Mouse (Mus musculus) granulocyte monocyte progenitor cell, adult 5-6 weeks (primary cell): ENCODE data around the gene Gm12258. TPM values are rescaled to one million over a fixed set of nuclear protein-coding genes. Genes with fewer than 3 reads are reported as not detected.
"Not testable (repeated sequence)": the region's sequence is repeated elsewhere in the genome, so short reads cannot be mapped to it uniquely, and the experiment has no call there.

Source experiments
- ATAC-seq: replicated peaks from 2 replicates; pipeline ENCODE4 v1.8.0; 2016; ENCODE audit warnings: mild to moderate bottlenecking, moderate TSS enrichment, inconsistent platforms; ENCODE audit not compliant: poor library complexity, severe bottlenecking
- total RNA-seq, 2 experiments: library from RNA; stranded (forward) in 1 of 2; stranded (reverse) in 1 of 2; fragments of 200-712, 200-1000 nt in 1 of 2; fragments of >200 nt in 1 of 2; fragmentation: Nextera tagmentation in 1 of 2; gene quantifications; 2 replicates each; pipeline ENCODE4 v1.2.3; 2014 to 2017

Gm12258 gene
- total RNA-seq (2014; fragmentation: Nextera tagmentation) (4.1 and 6.7 TPM in 2 replicates), total RNA-seq (2017) (0.67 and 2.3 TPM in 2 replicates)

DNA sequence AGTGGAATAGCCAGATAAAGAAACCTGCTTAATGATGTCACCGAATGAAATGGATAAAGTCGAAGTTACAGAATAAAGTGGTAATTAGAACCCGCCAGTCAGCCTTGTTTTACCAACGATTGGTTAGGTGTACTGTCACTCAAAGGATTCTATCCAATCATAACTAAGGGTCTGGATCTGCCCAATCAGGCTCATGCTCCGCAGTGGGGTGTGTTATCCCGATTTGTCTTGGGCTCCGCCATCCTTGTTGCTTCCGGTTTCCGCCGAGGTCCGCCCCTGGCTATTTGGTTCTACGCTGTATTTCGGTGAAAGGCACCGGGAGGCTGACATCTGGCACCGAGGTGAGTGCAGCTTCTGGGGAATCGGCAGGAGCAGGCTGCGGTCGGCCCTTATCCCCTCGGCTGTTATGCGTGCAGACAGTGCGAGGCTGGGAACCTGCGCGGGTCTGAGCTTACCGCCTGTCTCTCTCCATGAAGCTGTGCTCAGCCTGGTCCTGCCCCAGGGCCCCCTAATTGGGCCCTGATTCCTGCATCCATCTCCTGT is at the start of gene Gm12258:
Gene Gm12258 (plus strand): TSS at position 240 of the 543 bp plus-strand sequence.
- ATAC-seq = peak; percentile 100

DNA sequence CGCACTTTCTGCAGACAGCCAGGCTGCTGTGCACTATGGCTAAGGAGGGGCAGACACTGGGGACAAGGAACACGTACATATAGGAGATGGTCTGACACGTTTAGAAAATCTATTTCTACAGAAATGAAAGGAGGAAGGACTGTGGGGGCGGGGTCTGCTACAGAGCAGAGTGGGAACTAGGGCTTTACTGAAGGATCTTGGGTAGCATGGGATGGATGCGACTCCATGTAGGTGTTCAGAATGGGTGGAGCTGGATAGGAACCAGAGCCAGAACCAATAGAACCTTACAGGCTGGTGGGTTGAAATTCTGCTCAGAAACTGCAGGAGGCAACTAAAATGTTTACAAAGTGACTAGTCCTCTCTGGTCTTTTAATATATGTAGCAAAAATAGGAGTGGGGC is 47.2 kb upstream of the Gm12258 start:
- ATAC-seq = no peak

DNA sequence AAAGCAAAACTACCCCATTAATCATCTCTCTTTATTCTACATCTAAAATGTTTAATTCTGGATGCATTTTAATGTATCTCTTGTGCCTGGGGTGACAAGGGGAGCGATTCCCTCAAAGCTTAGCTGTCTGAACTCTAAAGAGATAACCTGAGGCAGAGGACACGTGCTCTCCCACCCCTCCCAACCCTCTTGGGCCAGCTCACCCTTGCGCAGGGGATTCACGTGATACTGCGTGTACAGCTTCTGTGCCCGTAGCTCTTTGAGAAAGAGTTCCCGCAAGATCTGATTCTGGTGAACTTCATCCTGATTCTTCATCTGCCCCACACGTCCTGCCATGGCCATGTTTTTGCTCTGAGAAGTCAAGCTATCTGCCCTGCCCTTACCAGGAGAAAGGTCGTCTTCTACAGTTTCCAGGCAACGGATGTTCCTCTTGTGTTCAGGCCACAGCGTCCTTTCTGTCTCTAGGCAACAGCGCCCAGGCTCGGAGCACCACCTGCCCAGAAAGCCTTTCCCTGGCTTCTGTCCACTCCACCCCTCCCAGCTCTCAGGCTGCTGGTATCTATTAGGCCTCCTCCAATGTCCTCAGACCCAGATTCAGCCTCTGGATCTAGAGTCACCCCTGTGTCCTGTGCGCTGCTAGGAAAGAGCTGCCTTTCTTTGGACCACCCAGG is 45.3 kb upstream of the Gm12258 start, which contains the start of gene Fam183b:
Gene Fam183b (minus strand): TSS at position 403 of the 671 bp plus-strand sequence.
- ATAC-seq = no peak

DNA sequence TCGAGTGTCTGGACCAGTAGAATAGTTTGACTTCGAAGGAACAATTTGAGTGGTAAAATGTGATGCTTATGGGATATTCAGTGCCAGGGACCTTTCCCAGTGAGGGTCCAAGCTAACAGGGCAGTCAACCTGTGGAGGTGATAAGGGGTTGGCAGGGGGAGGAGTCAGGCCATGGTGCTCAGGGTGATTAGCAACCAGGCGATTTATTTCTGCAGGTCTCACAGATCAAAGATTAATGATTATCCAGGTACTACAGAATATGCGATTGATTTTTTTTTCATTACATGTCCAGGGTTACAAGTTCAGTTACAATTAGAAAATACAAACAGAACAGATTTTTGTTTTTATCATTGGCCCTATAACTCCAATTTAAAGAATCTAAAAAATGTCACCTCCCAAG is 43.1 kb upstream of the Gm12258 start:
- no peak for ATAC-seq

DNA sequence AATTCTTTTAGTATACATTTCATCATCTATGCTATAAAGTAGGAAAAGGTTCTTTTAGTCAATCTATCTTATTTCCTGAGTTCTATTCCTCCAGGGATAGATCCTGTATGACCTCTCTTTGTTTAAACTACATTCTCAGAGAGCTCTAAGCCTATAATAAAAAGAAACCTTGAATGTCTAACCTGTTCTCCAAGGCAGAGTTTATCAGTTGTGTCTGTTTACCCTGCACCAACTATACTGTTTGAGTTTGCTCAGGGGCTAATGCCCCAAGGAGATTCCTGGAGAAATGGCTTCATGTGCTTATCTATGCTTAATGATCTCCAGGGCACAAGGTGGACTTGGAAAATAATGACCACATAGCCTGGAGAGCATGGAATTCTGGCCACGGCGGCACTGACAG is 42.6 kb upstream of the Gm12258 start:
- ATAC-seq = no peak

DNA sequence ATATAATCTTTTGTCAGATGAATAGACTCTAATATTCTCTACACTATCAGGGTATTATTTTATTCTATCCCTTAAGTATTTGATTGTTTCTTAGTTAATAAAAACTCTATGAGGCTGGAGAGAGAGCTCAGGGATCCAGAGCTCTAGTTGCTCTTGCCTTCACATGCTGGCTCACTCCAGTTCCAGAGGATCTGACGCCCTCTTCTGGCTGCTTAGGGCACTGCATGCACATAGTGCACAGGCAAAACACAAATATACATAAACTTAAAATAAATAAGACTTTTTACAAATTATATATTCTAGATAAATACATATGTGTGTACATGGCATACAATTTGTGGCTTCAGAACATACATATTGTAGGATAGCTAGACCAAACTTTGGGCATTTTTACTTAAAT is 35.0 kb upstream of the Gm12258 start:
- ATAC-seq = no peak

DNA sequence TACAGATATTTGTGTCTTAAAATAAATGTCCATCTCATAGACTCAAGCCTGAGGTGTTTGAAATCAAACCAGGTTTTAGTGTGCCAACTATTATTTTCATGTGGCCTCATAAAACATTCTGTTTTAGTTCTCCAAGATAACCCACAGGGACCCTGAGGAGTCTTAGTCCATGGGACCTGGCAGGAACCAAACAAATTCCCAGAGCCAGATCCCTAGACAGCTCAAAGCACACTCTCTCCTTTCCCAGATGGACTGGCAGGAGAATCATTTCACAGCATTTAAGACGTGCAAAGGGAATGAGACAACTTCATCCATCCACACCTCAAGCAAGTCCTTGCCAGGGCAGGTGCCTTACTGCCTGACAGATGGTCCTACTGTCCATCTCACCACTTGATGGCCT is 32.3 kb upstream of the Gm12258 start, which contains the start of gene Olfr313:
Gene Olfr313 (plus strand): TSS at position 301 of the 400 bp plus-strand sequence.
- ATAC-seq = not testable (repeated sequence)

DNA sequence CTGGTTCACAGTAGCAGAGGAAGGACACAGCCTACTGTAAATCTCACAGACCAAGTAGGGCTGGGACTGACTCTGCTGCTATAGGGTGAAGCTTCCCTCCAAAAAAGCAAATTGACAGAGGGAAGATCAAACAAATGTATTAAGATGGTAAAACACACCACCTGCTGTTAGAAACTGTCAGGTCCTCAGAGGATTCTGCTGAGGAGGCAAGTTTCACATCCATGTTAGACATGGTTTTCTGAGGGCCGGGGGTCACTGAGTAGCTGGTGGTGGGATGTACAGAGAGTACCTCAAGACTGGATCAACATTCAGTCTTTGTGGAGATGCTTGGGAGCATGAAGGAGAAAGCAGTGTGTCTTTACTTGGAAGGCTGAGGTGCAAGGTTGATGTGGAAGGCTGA is 31.3 kb upstream of the Gm12258 start:
- ATAC-seq = no peak

DNA sequence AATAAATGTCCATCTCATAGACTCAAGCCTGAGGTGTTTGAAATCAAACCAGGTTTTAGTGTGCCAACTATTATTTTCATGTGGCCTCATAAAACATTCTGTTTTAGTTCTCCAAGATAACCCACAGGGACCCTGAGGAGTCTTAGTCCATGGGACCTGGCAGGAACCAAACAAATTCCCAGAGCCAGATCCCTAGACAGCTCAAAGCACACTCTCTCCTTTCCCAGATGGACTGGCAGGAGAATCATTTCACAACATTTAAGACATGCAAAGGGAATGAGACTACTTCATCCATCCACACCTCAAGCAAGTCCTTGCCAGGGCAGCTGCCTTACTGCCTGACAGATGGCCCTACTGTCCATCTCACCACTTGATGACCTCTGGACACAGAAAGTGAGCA is 18.0 kb upstream of the Gm12258 start, which contains the start of gene Olfr312:
Gene Olfr312 (plus strand): TSS at position 301 of the 400 bp plus-strand sequence.
- ATAC-seq = not testable (repeated sequence)

DNA sequence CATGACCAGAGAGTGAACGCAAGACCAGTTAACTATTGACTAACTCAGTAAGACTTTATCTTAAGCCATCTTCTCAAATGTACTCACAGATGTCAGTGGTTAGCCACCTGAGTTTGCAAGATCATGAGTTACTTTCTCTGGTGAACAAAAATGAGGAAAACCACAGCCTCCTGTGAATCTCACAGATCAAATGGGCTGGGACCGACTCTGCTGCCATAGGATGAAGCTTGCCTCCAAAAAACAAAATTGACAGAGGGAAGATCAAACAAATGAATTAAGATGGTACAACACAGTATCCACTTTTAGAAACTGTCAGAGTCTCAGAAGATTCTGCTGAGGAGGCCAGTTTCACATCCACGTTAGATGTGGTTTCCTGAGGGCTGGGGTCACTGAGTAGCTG is 17.2 kb upstream of the Gm12258 start:
- ATAC-seq = no peak

DNA sequence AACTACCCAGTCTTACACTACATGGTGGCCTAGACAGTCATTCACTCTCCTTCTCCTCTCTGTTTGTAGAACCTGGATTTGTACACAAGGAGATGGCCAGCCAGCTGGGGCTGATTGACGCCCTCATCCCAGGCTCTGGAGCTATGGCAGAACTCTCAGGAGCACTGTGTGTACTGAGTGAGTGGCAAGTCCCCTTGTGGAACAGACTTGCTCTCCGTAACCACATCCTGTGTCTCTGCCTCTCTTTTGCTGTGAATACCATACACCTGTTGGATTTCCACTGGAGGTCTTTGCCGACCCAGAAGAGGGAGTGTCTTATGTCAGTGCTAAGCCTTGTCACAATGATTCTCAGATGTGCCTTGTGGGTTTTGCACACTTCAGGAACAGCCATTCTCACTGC is 14.4 kb upstream of the Gm12258 start:
- not testable (repeated sequence) for ATAC-seq

DNA sequence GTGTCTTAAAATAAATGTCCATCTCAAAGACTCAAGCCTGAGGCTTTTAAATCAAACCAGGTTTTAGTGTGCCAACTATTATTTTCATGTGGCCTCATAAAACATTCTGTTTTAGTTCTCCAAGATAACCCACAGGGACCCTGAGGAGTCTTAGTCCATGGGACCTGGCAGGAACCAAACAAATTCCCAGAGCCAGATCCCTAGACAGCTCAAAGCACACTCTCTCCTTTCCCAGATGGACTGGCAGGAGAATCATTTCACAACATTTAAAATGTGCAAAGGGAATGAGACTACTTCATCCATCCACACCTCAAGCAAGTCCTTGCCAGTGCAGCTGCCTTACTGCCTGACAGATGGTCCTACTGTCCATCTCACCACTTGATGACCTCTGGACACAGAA is 8.0 kb upstream of the Gm12258 start, which contains the start of gene Olfr311:
Gene Olfr311 (plus strand): TSS at position 301 of the 400 bp plus-strand sequence.
- not testable (repeated sequence) for ATAC-seq

DNA sequence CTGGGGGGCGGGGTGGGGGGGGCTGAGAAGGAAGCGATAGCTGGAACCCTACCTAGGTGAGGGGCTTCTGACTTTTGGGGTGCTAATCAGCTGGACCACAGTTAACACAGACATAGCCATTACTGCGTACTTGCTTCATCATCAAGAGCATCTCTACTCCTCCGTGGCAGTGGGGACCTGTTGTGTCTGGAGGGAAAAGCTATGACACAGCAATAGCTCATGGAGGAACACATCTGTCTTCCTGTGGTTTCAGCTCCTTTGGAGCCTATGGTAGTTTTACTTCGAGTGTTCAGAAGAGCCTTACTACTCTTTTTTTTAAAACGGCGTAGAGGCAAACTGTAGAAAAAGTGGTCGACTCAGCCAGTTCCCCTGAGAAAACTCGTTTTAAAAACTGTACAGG is 678 bp downstream of the Gm12258 start:
- ATAC-seq = peak; percentile 8; the same call in 1 of the 2 replicates

DNA sequence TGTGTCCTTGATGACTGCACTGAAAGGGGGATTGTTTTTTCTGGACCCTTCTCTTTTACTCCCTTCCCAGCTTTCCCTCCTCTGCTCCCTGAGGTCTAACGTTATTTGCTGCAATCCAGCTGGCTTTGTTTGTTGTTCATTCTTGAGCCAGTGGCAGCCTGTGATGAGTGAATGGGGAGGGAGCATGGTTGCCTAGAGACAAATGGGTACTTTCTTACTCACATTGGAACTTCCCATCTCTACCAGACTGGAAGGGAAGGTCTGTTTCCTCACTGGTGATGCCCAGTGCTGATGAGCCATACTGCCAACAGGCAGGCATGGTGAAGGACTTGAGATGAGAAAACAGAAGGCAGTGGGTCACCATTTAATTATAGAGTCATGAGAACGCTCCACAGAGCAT is 2.8 kb downstream of the Gm12258 start:
- ATAC-seq = no peak

DNA sequence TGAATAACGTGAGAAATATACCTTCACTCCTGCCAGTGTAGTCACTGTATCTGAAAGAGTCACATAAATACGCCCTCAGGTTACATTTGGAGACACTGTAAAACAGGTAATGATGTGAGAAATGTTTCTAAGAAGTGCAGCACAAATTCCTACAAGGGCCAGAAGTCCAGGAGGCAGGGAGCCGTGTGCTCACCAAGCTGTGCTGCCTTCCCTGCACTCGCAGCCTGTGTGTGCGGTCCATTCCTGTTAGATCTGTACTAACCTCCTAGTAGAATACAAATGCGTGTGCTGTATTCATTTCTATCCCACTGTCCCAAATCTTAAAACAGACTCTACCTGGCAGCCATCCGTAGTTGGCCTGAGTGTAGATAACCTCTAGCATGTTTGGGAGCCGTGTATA is 13.8 kb downstream of the Gm12258 start:
- no peak for ATAC-seq

DNA sequence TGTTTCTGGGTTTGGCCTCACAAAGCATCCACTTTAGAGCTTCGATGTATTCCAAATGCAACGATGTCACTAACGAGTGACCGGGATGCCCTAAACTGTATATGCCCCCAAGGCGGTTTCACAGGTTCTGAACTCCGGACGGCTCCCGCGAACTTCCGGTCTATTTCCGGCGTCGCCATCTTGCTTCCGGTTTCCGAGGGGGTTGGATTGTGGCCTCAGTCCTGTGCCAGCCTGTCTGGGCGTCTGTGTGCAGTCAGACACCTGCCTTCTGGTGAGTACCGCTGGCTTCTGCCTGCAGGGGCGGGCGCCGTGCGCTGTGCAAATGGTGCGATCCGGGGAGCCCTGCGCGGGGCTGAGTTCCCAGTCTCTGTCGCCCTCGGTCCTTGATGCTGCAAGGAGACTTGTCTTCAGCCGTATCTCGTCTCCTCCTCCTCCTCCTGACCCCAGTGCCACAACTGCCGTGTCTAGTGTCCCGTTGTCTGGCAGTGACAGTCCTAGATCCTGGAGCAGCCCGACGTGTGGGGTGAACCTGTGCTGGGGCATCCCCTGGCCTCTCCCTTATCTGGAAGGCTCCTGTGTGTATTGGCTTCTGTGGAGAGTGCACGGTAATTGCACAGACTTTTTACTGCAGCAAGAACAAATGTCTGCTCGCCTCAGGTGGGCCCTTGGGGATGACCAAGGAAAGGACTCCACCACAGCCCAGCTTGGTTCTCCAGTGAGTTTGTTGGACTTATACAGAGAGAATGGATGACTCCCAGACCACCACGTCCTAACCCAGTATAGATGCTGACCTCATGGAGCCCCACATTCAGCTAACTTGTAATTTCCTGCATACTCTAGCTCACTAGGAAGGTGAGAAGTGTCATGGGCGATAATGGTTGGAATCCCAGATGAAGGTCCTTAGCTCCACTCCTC is 20.3 kb downstream of the Gm12258 start, which contains the start of gene 2810021J22Rik:
Gene 2810021J22Rik (plus strand): TSS at position 178 of the 915 bp plus-strand sequence.
- ATAC-seq = peak; percentile 92

DNA sequence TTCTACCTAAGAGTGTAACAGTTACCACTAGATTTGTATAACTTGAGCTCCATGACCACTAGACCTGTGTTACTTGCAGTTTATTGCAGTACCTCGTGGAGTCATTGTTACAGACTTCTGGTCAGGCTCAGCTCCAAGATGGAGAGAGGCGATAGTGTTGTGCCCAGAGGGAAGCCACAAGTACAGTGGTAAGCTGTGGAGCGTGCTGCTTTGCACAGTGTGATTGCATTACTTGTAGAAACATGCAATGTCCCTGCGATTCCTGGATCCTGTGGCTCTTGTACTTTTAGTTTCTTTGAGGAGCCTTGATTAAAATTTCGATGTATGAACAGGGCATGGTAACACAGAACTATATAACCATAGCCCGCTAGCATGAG is 21.0 kb downstream of the Gm12258 start:
- ATAC-seq = no peak

DNA sequence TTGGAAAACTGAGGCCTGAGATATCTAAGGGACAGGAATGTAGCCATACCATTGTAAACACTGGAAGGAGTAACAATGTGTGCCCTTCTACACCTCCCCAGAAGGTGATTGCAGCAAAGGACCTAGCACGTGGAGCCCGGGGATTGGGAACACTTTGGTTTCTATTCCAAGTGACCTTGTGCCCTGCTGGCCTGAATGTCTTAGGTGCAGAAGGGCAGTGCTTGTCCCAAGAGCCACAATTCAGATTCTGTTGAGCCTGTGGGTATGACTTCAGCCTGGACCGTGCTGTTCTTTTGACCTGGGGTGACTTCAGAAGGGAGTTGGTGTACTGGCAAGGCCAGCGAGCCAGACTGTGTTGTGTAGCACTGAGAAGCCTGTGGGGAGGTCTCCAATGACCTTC is 24.0 kb downstream of the Gm12258 start:
- no peak for ATAC-seq

DNA sequence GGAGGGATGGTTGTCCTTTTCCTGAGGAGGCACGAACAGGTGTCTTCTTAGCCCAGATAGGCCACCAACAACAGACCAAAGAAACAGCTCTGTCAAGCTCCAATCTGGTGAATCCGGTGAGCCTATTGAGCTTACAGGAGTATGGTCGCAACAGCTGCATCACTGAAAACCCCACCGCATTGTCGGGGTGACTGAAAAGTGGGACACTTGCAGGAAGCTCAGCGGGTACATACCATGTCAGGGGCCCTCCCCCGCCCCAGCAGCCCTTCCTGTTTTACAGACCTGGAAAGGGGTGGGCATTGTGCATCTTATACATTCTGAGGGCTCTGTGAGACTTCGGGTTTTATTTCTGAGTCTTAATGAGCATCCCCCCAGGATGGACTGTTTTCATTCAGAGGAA is 36.8 kb downstream of the Gm12258 start:
- ATAC-seq = no peak

DNA sequence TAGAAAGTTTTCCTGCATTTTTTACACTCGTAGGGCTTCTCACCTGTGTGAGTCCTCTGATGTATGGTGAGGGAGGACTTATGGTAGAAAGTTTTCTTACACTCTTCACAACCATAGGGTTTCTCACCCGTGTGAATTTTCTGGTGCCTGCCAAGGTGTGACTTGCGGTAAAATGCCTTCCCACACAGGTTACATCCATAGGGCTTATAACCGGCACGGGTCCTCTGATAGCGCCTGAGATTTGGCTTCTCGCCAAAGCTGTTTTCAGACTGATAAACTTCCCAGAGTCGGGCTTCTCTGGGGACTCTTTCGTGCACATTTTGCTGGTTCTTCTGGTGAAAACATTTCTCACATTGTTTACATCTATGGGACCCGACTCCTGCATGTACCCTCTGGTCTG is 43.6 kb downstream of the Gm12258 start:
- no peak for ATAC-seq

DNA sequence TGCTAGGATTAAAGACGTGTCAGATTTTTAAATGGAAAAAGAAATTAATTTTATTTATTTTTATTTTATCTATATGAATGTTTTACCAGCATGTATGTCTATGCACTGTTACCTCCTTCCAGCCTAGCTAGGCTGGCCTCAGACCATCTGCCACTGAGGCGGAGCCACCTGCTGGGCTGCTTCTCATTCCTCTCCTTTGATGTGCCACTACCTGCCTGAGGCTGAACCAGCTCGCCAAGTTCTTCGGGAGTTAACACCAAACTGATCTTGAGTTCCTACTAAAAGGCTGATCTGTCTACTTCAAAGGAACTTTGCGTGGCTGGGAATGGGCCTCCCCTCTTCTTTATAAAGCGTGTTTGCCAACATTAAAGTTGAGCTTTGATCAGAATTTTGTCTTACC is 47.5 kb downstream of the Gm12258 start:
- ATAC-seq = no peak
